Mouse (Mus musculus): ENCODE data around the gene Pola1.
"Not testable (repeated sequence)": the region's sequence is repeated elsewhere in the genome, so short reads cannot be mapped to it uniquely, and the experiment has no call there.

Pola1 gene

DNA sequence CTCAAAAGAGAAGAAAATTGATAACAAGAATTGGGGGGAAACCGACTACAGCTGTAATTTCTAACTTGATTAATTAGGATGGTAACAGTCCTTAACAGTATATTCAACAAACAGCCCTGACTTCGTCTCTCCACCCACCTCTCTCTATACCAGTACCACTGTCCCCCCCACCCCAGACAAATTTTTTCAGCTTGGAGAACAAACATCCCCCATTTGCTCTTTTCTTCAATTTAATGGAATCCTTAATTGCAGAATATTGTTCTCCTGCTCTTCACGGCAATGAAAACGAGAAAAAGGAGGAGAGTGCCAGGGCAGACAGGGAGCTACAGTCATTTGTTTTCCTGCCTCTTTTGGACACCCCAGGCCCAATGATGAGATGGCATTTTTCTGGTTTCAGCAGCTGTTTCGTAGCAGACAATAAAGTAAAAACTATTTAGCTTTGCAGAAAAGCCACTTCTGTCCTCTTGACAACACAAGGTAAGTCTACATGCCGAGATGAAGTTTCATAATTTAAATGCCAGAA is 202.2 kb downstream of the Pola1 start:
- no peak for DNase-seq

- no peak for DNase-seq
Measured at GRCm38 (mm10) chrX:93428956-93429737, 202.8 kb downstream of the Pola1 start.

- not testable (repeated sequence) for DNase-seq
Measured at GRCm38 (mm10) chrX:93400871-93401270, 231.1 kb downstream of the Pola1 start.

- no peak for DNase-seq
Measured at GRCm38 (mm10) chrX:93397089-93397488, 234.9 kb downstream of the Pola1 start.

DNA sequence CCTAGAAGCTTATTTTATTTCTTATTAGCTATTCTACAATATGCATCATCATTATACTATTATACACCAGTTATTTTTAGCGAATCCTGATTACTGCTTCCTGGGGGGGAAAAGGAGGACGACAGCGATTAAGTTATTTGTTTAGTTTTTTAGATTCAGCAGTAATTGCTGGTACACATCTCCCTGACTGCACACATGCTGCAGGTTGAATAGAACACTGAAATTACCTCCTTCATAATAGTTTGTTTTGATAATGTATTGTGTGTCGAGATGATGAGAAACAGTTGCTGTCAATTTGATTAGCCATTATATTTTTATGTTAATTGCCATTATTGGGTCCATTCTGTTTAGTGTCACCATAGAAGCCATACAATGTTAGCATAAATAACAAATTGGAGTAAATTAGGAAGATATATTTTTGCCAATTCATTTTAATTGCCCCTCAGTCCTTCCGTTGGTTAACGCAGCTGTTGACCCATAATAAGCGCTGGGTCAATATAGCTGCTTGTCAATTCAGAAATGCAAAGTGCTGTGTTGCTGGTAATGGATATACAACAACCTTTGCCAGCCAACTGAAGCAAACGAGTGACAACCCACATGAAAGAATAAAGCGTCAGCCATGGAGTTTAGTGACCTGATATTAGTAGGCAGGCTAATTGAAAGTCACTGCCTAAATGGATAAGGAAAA is 254.5 kb downstream of the Pola1 start:
- no peak for DNase-seq

- no peak for DNase-seq
Measured at GRCm38 (mm10) chrX:93373503-93373902, 258.5 kb downstream of the Pola1 start.

DNA sequence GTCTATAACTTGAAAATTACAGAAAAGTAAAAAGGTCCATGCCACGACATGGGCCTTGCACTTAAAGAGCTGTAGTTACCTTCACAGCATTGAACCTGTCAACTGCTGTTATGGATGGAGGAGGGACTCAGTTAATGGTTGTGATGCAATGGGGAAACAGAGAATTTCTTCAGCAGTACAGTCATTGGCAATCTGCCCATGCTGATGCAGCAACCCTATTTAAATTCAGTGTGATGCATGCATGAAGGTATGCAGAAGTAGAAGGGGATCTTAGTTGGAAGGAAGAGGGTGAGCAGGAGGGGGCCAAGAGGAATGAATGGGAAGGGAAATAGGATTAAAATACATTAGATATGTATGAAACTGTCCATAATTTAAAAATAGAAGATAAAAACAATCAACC is 262.2 kb downstream of the Pola1 start:
- DNase-seq: peak; percentile 3

GRCm38 (mm10) chrX:93368211-93368610 is 263.7 kb downstream of the Pola1 start:
- DNase-seq: no peak

DNA sequence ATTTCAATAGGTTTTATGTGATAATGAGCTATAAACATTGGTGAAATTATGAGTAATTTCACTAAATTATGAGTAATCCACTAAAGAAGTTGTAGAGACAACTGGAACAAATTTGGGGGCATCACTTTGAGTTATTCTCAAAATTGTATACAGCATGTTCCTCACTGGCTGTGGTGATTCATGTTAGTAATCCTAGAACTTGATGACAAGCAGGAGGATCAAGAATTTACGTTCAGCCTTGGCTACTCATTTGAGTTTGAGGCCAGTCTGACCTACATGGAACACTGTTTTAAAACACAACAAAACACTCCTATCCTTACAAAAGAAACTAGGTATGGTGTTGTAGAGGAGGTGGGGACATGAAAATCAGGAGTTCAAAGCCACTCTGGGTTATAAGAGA is 310.6 kb downstream of the Pola1 start:
- no peak for DNase-seq

DNA sequence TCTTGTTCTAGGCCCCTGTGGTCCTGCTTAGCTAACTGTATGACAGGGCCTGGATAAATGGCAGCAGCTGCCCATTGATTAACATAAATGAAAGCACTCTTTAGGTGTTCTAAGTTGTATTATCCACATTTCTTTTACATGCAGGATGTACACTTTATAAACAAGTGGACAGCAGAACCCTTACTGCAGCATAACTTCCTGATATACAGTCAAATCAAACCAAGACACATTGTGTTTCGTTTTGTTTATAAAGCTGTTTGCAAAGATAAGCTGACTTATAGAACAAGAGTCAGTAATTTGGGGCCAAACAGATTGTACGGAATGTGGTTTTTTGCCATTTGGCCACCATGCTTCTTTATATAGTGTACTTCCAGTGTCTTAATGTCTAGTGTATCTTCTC is 312.0 kb downstream of the Pola1 start:
- no peak for DNase-seq

- no peak for DNase-seq
Measured at GRCm38 (mm10) chrX:93317577-93317976, 314.4 kb downstream of the Pola1 start.

GRCm38 (mm10) chrX:93305780-93306179 is 326.2 kb downstream of the Pola1 start:
- DNase-seq: no peak

GRCm38 (mm10) chrX:93301798-93302197 is 330.2 kb downstream of the Pola1 start:
- DNase-seq: no peak

- DNase-seq: no peak
Measured at GRCm38 (mm10) chrX:93300183-93300815, 331.7 kb downstream of the Pola1 start.

DNA sequence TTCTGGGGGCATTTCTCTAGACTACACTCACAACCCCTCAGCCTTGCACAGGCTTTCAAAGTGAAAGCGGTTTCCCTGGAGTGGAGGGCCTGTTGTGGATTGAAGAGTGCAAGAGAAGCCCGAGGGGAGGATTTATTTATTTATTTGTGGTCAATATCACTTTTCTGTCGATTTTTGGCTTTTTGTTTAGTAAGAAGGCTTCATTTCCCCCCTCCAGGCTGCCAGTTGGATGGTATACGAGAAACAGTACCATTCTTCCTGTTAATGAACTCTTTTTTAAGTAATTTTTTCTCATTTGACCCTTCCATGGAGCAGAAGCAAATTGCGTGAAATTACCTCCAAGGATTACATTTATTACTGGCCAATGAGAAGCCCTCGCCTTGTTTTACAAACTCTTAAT is 332.2 kb downstream of the Pola1 start:
- no peak for DNase-seq

- no peak for DNase-seq
Measured at GRCm38 (mm10) chrX:93299046-93299626, 332.8 kb downstream of the Pola1 start.

GRCm38 (mm10) chrX:93297001-93297441 is 334.9 kb downstream of the Pola1 start:
- no peak for DNase-seq

DNA sequence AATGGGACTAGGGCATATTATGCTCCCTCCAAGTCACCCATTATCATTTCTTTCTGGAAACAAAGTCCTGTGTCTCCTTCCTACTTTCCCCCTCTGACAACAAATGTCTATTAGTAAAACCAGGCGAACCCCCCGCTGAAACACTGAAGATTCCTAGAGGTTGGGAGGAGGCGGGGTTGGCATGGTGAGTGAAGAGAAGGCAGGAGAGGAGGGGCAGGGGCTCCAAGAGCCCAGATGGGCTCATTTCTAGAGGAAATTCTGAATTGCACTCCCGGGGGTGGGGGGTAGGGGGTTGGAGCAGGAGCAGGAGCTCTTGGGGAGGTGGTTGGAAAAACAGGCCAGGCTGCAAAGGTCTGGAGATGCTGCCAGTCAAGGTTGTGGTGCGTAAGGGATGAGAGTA is 336.1 kb downstream of the Pola1 start:
- DNase-seq: no peak

DNA sequence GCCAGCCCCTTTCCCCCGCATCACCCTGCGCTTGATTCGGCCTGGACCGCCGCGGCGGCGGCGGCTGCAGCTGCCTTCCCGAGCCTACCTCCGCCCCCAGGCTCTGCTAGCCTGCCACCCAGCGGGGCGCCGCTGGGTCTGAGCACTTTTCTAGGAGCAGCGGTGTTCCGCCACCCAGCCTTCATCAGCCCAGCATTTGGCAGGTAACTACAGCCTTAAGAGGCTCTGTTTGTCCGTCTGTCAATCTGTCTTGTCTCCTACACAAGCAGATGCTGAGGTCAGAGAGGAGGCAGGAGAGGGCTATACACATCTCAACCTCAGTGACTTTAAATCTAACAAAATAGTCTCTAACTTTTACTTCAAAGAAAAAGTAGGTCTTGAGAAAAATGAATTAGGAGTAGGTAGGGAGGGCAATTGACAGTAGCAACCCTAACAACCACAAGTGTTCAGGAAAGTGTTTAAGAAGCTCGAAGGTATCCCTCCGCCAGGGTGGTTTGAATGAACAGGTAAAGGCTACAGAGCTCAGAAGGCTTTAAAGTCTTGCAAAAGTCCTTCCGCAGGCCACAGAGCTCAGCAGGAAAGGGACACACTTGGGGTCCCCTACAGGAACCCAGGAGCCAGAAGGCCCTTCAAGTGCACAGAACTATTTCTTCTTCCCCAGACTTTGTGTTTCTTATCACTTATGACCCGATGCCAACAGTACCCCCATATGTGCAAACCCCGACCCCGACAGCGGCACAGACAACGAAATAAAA is 337.0 kb downstream of the Pola1 start:
- no peak for DNase-seq

DNA sequence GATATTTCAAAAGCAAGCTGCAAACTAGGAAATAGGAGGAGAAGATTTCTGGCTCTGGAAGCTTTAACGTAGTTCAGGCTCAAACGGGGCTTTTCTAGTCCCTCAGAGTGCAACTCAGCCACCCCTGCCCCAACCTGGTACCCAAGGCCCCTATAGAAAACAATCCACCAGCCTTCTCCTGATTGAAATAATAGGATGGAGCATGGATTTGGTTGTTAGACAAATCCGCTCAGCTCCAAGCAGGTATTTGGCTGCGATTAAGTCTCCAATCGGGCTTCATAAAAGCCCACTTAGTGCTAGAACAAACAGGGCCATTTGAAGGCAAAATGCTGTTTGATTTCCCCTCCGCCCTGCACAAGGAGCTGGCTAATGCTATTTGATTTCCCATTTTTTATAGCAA is 339.9 kb downstream of the Pola1 start:
- no peak for DNase-seq

- no peak for DNase-seq
Measured at GRCm38 (mm10) chrX:93289851-93290380, 342.0 kb downstream of the Pola1 start.

GRCm38 (mm10) chrX:93289076-93289475 is 342.9 kb downstream of the Pola1 start:
- DNase-seq: no peak

Measured in kidney, postnatal 10 days (tissue).